Mouse (Mus musculus) heart, postnatal 4 days (tissue): Measurements from ENCODE around the gene Mboat2. TPM values are rescaled to one million over a fixed set of nuclear protein-coding genes. Genes with fewer than 3 reads are reported as not detected.

Source experiments
- DNase-seq: peaks from one replicate; pipeline ENCODE4 v3.0.0; 2021
- total RNA-seq, 2 experiments: library from RNA; stranded (reverse); gene quantifications; 2 replicates each; pipeline ENCODE4 v1.2.3; 2021

Mboat2 gene
- total RNA-seq, result 10 to 100 TPM; 17.5 to 19.9 TPM

GRCm38 (mm10) chr12:24830766-24831152 lies at the start of gene Mboat2:
TSS of gene Mboat2 (plus strand) at chr12:24830879.
- DNase-seq, result peak; percentile 64

GRCm38 (mm10) chr12:24783735-24784134 lies 46.9 kb upstream of the Mboat2 start:
- no peak for DNase-seq

GRCm38 (mm10) chr12:24785882-24786281 lies 44.8 kb upstream of the Mboat2 start:
- DNase-seq, result no peak

- no peak for DNase-seq
Observed at GRCm38 (mm10) chr12:24786316-24786715, 44.4 kb upstream of the Mboat2 start.

GRCm38 (mm10) chr12:24789659-24790058 lies 41.0 kb upstream of the Mboat2 start:
- DNase-seq, result no peak

GRCm38 (mm10) chr12:24811230-24811629 lies 19.4 kb upstream of the Mboat2 start:
- no peak for DNase-seq

- DNase-seq, result no peak
Observed at GRCm38 (mm10) chr12:24811906-24812305, 18.8 kb upstream of the Mboat2 start.

- DNase-seq, result no peak
Observed at GRCm38 (mm10) chr12:24822831-24823230, 7.8 kb upstream of the Mboat2 start.

- DNase-seq, result no peak
Observed at GRCm38 (mm10) chr12:24823636-24824354, 6.9 kb upstream of the Mboat2 start.

GRCm38 (mm10) chr12:24830086-24830485 lies 593 bp upstream of the Mboat2 start:
- no peak for DNase-seq

- DNase-seq, result peak; percentile 93
Observed at GRCm38 (mm10) chr12:24831153-24831963, 679 bp downstream of the Mboat2 start.

GRCm38 (mm10) chr12:24831964-24832427 lies 1.3 kb downstream of the Mboat2 start:
- peak; percentile 27 for DNase-seq

GRCm38 (mm10) chr12:24832438-24832837 lies 1.8 kb downstream of the Mboat2 start:
- no peak for DNase-seq

- no peak for DNase-seq
Observed at GRCm38 (mm10) chr12:24837947-24838346, 7.3 kb downstream of the Mboat2 start.

GRCm38 (mm10) chr12:24841115-24841879 lies 10.6 kb downstream of the Mboat2 start:
- peak; percentile 45 for DNase-seq

GRCm38 (mm10) chr12:24842299-24842910 lies 11.7 kb downstream of the Mboat2 start:
- no peak for DNase-seq

GRCm38 (mm10) chr12:24843395-24844072 lies 12.9 kb downstream of the Mboat2 start:
- no peak for DNase-seq

- no peak for DNase-seq
Observed at GRCm38 (mm10) chr12:24845344-24845743, 14.7 kb downstream of the Mboat2 start.

GRCm38 (mm10) chr12:24848107-24848506 lies 17.4 kb downstream of the Mboat2 start:
- no peak for DNase-seq

GRCm38 (mm10) chr12:24857354-24857753 lies 26.7 kb downstream of the Mboat2 start:
- no peak for DNase-seq

- no peak for DNase-seq
Observed at GRCm38 (mm10) chr12:24859357-24859756, 28.7 kb downstream of the Mboat2 start.

GRCm38 (mm10) chr12:24860436-24860835 lies 29.8 kb downstream of the Mboat2 start:
- no peak for DNase-seq
